In genomic region chr3:142995981-142996743, GRCm38 (mm10) we compare ENCODE assay signal across 16 mouse cellular contexts.
DNase-seq lines count a peak whose midpoint lies in the region; ATAC-seq and TF ChIP-seq lines count a peak whose summit lies in the region.
"Had no signal": no experiment of that assay in that cellular context is flagged by ENCODE, and none has a peak within 500 bp of the region (broad histone marks: within the 10 kb centered on the region; RNA-seq: fewer than 3 reads in every experiment).

No protein-coding gene starts in this region.

- no peak overlapping the region for H3K4me3 ChIP-seq in embryonic facial prominence, embryonic 11.5 days (ENCODE audit: low read depth, low read length)
- H3K4me3 ChIP-seq in embryonic facial prominence, embryonic 10.5 days = no peak overlapping the region
- no peak overlapping the region for H3K4me3 ChIP-seq in kidney, postnatal 0 days (replicated peaks; ENCODE audit: low read depth, low read length)
- no peak overlapping the region for H3K4me3 ChIP-seq in kidney, adult 2 months (ENCODE audit: insufficient read depth, low read depth, low read length)
- H3K4me3 ChIP-seq: embryonic facial prominence, embryonic 15.5 days; heart, embryonic 15.5 days; liver, embryonic 15.5 days; myocyte had no signal

- no peaks in the 10 kb centered on the region for H3K36me3 ChIP-seq in embryonic facial prominence, embryonic 11.5 days (replicated peaks; ENCODE audit: control insufficient read depth, insufficient read depth, low read depth, low read length)
- H3K36me3 ChIP-seq in embryonic facial prominence, embryonic 10.5 days (replicated peaks) = no peaks in the 10 kb centered on the region
- H3K36me3 ChIP-seq in kidney, postnatal 0 days (ENCODE audit: insufficient read depth, low read length) = no peaks in the 10 kb centered on the region
- H3K36me3 ChIP-seq in kidney, adult 2 months (ENCODE audit: control insufficient read depth, insufficient read depth, low read length) = no peaks in the 10 kb centered on the region
- H3K36me3 ChIP-seq: embryonic facial prominence, embryonic 15.5 days; heart, embryonic 15.5 days; liver, embryonic 15.5 days had no signal

- peak; percentile 56 for TF ChIP-seq CTCF in kidney, postnatal 0 days (IDR thresholded peaks at IDR 0.05; ENCODE audit: low read depth)
- TF ChIP-seq CTCF in kidney, adult 2 months (conservative IDR thresholded peaks at IDR 0.05; ENCODE audit: insufficient read depth, insufficient read length, low read depth, low read length) = no peak
- no peak for TF ChIP-seq CTCF in brain, embryonic 14.5 days (IDR thresholded peaks at IDR 0.05; ENCODE audit: borderline replicate concordance, extremely low read depth, insufficient read depth, insufficient read length)

- no peaks in the 10 kb centered on the region for H3K4me1 ChIP-seq in embryonic facial prominence, embryonic 11.5 days (ENCODE audit: control insufficient read depth, insufficient read depth, low read length)
- no peaks in the 10 kb centered on the region for H3K4me1 ChIP-seq in embryonic facial prominence, embryonic 10.5 days
- no peaks in the 10 kb centered on the region for H3K4me1 ChIP-seq in kidney, postnatal 0 days (replicated peaks; ENCODE audit: insufficient read depth, low read length)
- no peaks in the 10 kb centered on the region for H3K4me1 ChIP-seq in kidney, adult 2 months (ENCODE audit: control insufficient read depth, insufficient read depth, low read length)
- H3K4me1 ChIP-seq: embryonic facial prominence, embryonic 15.5 days; heart, embryonic 15.5 days; liver, embryonic 15.5 days had no signal

- no peak overlapping the region for H3K27ac ChIP-seq in embryonic facial prominence, embryonic 11.5 days (replicated peaks; ENCODE audit: low read depth, low read length)
- H3K27ac ChIP-seq in embryonic facial prominence, embryonic 10.5 days (replicated peaks) = no peak overlapping the region
- H3K27ac ChIP-seq in kidney, postnatal 0 days = no peak overlapping the region
- no peak overlapping the region for H3K27ac ChIP-seq in kidney, adult 2 months (ENCODE audit: insufficient read depth, low read depth, low read length)
- H3K27ac ChIP-seq: embryonic facial prominence, embryonic 15.5 days; heart, embryonic 15.5 days; liver, embryonic 15.5 days had no signal

- H3K27me3 ChIP-seq in embryonic facial prominence, embryonic 11.5 days (ENCODE audit: control insufficient read depth, insufficient read depth, low read length) = no peaks in the 10 kb centered on the region
- no peaks in the 10 kb centered on the region for H3K27me3 ChIP-seq in embryonic facial prominence, embryonic 10.5 days (replicated peaks; ENCODE audit: low read depth, poor library complexity, severe bottlenecking)
- H3K27me3 ChIP-seq in kidney, postnatal 0 days (ENCODE audit: insufficient read depth, low read length) = no peaks in the 10 kb centered on the region
- no peaks in the 10 kb centered on the region for H3K27me3 ChIP-seq in kidney, adult 2 months (replicated peaks; ENCODE audit: control insufficient read depth, insufficient read depth, low read length)
- H3K27me3 ChIP-seq: embryonic facial prominence, embryonic 15.5 days; heart, embryonic 15.5 days; liver, embryonic 15.5 days had no signal

- no peaks in the 10 kb centered on the region for H3K9me3 ChIP-seq in embryonic facial prominence, embryonic 11.5 days (replicated peaks; ENCODE audit: control insufficient read depth, low read length)
- H3K9me3 ChIP-seq in embryonic facial prominence, embryonic 10.5 days = no peaks in the 10 kb centered on the region
- no peaks in the 10 kb centered on the region for H3K9me3 ChIP-seq in kidney, postnatal 0 days (replicated peaks; ENCODE audit: low read length)
- H3K9me3 ChIP-seq: embryonic facial prominence, embryonic 15.5 days; heart, embryonic 15.5 days; liver, embryonic 15.5 days had no signal

- no peak for ATAC-seq in embryonic facial prominence, embryonic 11.5 days (replicated peaks; ENCODE audit: insufficient number of reproducible peaks, low FRiP score, low TSS enrichment, low read depth)
- ATAC-seq in kidney, postnatal 0 days (replicated peaks; ENCODE audit: low FRiP score, low read depth) = no peak

- TF ChIP-seq POLR2A in kidney, adult 2 months (IDR thresholded peaks at IDR 0.05; ENCODE audit: low read depth, low read length) = no peak
- no peak for TF ChIP-seq POLR2A in brain, embryonic 14.5 days (IDR thresholded peaks at IDR 0.05; ENCODE audit: borderline replicate concordance, extremely low read depth, insufficient read depth, insufficient read length, poor library complexity, severe bottlenecking)

- 59% methylated on average over 3 of the region's 3 CpGs for WGBS in embryonic facial prominence, embryonic 11.5 days
- WGBS in embryonic facial prominence, embryonic 10.5 days = 62% methylated on average over 3 of the region's 3 CpGs
- 49% methylated on average over 3 of the region's 3 CpGs for WGBS in kidney, postnatal 0 days
- WGBS in kidney, adult 2 months = 47% methylated on average over 3 of the region's 3 CpGs

- DNase-seq in embryonic facial prominence, embryonic 11.5 days (ENCODE audit: low spot score) = peak; percentile 43
- DNase-seq in embryonic facial prominence, embryonic 10.5 days (ENCODE audit: low spot score) = no peak
- peak; percentile 39 for DNase-seq in kidney, postnatal 0 days (ENCODE audit: low spot score)
- DNase-seq in kidney, adult 2 months = no peak
- peak; percentile 51 for DNase-seq in 3T3-L1 (ENCODE audit: low read depth, low spot score)
- DNase-seq in brain, embryonic 14.5 days (ENCODE audit: low read depth) = peak; percentile 52
- no peak for DNase-seq in adrenal gland, postnatal 14 days
- DNase-seq in urinary bladder, postnatal 14 days (ENCODE audit: low spot score) = no peak
- DNase-seq: B cell, adult 2 months; cerebellum, adult 18-20 months; kidney, postnatal 14 days; thymus, postnatal 4 days had no signal

- no peak overlapping the region for H3K9ac ChIP-seq in embryonic facial prominence, embryonic 11.5 days (replicated peaks; ENCODE audit: low read length)
- no peak overlapping the region for H3K9ac ChIP-seq in kidney, postnatal 0 days (ENCODE audit: low read depth, low read length)
- H3K9ac ChIP-seq: embryonic facial prominence, embryonic 15.5 days; heart, embryonic 15.5 days; liver, embryonic 15.5 days had no signal

- no peak overlapping the region for H3K4me2 ChIP-seq in embryonic facial prominence, embryonic 11.5 days (ENCODE audit: low read depth, low read length)
- H3K4me2 ChIP-seq in kidney, postnatal 0 days (ENCODE audit: low read length) = no peak overlapping the region
- H3K4me2 ChIP-seq: embryonic facial prominence, embryonic 15.5 days; heart, embryonic 15.5 days; liver, embryonic 15.5 days had no signal

Comparison
In these comparisons a context has a peak if more than half of its experiments do, and no peak if none do; other contexts are left out.
1. DNase-seq: peak in embryonic facial prominence, embryonic 11.5 days (single experiment), kidney, postnatal 0 days (single experiment), 3T3-L1 (single experiment) and brain, embryonic 14.5 days (single experiment); none in embryonic facial prominence, embryonic 10.5 days (single experiment), kidney, adult 2 months (single experiment), adrenal gland, postnatal 14 days (single experiment) and urinary bladder, postnatal 14 days (single experiment).